Mouse (Mus musculus) bone marrow macrophage, adult 2 months (primary cell): ENCODE data around the gene Ctr9.

Source experiments
- CTCF ChIP-seq: IDR thresholded peaks from 2 replicates; pipeline ENCODE4 v1.5.1; 2012; ENCODE audit warnings: low read depth, mild to moderate bottlenecking, low read length, moderate library complexity
- POLR2A ChIP-seq: IDR thresholded peaks from 2 replicates; pipeline ENCODE4 v1.6.1; 2012; ENCODE audit warnings: mild to moderate bottlenecking, low read depth, low read length, borderline replicate concordance

GRCm38 (mm10) chr7:111015731-111016130 is 13.0 kb upstream of the Ctr9 start:
- no peak for TF ChIP-seq CTCF
- no peak for TF ChIP-seq POLR2A
